Mouse (Mus musculus) heart, adult 18-20 months (tissue): ENCODE measurements around the gene Patl2. TPM values are rescaled to one million over a fixed set of nuclear protein-coding genes. Genes with fewer than 3 reads are reported as not detected.
"Not testable (repeated sequence)": the region's sequence is repeated elsewhere in the genome, so short reads cannot be mapped to it uniquely, and the experiment has no call there.

Experiments
- DNase-seq, 2 experiments: peaks; one replicate each; pipeline ENCODE4 v3.0.0; 2021 to 2022; ENCODE audit warnings: mixed read lengths in 1 of 2
- long read RNA-seq, 2 experiments: library from polyadenylated mRNA; stranded (forward); transcript quantifications; one replicate each; pipeline ENCODE4 v2.0.0; 2021
- total RNA-seq, 2 experiments: library from RNA; stranded (reverse); gene quantifications; 2 replicates each; pipeline ENCODE4 v1.2.3; 2021

Patl2 gene
- total RNA-seq: not detected
- long read RNA-seq, experiment 1: 0 reads
- long read RNA-seq, experiment 2: 0 reads

DNA sequence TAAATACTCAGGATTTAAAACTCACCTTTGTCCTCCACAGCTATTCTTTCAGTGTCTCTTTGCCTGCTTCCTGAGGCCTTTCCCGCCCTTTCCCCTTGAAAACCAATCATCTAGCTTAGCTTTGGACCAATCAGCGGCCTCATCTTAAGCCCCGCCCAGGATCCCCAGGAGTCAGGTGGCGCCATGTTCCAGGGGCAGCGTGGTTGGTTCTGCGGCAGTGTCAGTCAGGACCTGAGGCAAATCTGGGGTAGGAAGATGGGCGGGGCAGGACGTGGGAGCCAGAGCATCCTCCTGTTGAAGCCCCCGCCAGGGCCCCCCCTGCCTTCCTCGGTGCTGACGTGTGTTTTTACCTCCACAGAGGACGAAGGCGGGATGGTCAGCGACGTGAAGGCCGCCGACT is at the start of gene Patl2, which contains the start of gene Terb2:
TSS of gene Patl2 (minus strand) at position 84 of the 400 bp plus-strand sequence.
TSS of gene Terb2 (plus strand) at position 167 of the 400 bp plus-strand sequence.
- no peak for DNase-seq

DNA sequence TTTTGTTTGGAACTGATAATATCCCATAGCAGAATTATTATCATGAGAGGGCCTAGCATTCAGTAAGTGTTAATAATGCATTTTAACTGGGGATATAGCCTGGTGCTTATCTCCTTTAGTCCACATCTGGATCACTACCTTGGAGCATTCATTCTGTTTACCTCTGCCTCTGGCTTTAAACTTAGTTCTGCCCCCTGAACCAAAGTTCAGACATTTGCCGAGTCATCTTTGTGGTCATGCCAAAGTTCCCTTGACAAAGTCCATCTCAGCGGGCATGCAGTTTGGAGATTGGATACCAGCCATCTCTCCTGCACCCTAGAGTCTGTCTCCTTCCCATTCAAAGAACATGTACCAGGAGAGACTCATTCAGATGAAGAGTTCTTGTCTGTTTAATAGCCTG is 49.4 kb upstream of the Patl2 start:
- peak; percentile 20 to 40 for DNase-seq

DNA sequence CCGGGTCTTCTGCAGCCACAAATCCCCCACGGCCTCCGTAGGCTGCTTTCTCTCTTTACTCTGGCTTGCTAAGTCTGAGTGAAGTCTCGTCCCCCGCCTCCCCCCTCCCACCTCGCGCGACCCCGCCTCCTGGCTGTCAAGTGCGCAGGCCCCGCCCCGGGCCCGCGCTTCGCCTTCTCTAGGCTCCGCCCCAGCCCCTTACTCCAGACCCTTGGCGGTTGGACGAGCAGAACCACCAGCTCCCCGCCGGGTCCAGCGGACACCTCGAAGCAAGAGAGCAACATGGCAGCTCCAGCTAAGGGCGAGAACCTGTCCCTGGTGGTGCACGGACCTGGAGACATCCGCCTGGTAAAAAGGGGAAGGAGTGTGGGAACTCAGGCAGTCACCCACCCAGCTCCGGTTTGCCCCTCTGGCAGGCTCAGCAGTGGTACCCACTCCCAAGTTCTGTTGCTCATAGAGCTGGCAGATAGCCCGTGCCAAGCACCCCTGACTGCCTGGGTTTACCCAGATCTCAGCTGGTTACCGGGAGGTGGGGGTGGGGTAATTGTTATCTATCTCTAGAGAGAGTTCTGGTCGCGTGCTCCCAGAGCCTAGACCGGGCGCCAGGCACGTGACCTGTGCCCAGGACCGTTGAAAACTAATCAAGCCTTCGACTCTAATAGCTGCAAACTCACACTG is 48.8 kb upstream of the Patl2 start, which contains the start of gene Sord:
TSS of gene Sord (plus strand) at position 139 of the 678 bp plus-strand sequence.
- DNase-seq: peak; percentile 78 to 86

DNA sequence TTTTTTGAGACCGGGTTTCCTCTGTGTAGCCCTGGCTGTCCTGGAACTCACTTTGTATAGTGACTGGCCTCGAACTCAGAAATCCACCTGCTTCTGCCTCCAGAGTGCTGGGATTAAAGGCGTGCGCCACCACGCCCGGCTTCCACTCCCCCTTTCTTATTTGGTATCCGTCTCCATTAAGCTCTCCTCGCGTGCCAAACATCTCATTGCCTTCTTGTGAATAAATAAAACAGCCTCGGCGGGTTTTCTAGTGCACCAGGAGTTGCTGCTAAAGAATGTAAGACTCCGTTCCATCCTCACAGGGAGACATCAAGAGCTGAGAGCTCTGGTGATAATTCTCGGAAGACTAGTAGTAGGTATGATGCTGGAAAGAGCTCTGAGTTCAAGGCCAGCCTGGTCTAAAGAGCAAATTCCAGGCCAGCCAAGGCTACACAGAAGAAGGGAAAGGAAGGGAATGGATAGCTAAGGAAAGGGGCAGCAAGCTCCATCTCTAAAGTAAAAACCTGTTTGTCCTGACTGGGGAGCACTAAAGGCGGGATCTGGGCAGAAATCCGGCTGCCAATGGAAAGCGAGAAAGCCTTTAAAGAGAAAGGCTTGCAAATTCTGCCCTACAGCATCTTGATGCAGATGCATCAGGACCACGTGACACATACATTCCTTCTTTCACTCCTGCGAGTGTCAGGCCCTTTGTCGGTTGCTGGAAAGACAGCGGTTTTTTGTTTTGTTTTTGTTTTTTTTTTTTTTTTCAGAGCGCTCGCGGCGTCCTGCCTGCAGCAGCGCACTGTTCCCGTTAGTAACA is 48.0 kb upstream of the Patl2 start:
- peak; percentile 29 to 63 for DNase-seq

DNA sequence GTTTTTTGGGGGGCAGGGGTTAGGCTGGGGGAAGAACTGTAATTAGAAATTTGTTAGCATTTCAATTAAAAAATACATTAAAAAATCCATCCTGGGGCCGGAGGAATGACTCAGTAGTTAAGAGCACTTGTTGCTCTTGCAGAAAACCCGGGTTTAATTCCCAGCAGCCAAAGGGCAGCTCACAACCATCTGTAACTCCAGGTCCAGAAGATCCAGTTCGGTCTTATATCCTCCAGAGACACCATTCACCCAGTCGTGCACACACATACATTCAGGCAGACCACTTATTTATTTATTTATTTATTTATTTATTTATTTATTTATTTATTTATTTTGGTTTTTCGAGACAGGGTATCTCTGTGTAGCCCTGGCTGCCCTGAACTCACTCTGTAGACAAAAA is 47.4 kb upstream of the Patl2 start:
- DNase-seq: no peak

DNA sequence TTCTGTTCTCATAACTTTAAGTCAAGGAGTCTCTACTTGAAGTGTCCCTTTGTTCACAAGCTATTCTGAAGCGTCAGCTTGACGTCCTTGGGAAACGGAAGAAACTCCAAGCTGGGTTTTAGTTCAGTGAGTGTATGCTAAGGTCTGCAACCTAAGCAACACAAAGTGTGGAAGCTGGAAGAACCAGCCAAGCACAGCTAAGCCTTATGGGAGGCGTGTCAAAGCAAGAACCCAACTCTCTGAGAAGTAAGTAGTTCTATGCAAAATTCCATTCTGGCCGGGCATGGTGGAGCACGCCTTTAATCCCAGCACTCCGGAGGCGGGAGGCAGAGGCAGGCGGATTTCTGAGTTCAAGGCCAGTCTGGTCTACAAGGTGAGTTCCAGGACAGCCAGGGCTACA is 45.6 kb upstream of the Patl2 start:
- no peak for DNase-seq

DNA sequence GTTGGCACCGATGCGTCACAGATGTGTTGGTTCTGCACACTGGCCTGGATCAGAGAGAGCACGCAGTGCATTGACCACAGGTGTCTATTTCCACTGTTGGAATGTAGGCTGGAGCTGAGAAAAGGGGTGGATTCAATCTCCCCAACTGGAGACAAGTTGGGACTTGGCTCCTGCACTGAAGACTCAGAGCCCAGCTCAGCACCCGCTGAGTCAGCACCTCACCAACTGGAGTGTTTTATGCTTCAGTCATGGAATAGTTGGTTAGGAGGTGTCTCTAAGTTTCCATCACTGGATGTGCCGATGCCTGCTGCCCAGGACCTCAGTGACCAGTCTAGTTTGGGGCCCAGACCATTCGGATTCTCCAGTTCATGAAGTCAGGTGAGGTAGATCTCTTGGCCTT is 44.4 kb upstream of the Patl2 start:
- no peak for DNase-seq

DNA sequence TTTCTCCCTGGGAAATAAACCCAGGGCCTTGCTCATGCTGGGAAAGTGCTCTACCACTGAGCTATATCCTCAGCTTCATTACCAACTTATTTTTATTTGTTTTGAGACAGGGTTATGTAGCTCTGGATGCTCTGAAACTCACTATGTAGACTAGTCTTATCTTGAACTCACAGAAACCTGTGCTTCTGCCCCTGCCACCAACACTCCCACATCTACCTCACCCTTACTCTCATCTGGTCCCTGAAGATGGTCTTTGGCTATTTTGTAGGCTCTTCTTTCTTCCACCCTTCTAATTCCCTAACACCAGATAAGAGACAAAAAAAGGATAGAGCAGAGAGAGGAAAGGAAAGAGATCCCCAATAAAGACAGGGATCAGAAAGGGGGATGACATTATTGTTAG is 37.7 kb upstream of the Patl2 start:
- DNase-seq: no peak

DNA sequence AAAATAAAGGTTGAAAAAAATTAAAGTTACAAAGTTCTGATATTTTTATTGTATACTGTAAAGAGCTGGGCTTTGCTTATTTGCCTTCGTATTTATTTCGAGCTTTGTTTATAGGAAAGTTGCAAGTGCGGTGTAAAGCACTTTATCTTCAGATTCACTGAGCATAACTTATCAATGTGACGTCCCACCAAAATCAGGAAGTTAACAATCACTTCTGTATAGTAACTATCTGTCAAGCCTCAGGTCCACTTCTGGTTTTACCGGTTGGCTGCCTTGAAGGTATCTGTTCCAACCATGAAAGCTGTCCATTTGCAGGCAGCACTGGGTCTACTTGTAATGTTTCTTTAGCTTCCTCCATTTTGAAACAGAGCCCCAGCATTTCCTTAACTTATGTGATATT is 36.3 kb upstream of the Patl2 start:
- no peak for DNase-seq

DNA sequence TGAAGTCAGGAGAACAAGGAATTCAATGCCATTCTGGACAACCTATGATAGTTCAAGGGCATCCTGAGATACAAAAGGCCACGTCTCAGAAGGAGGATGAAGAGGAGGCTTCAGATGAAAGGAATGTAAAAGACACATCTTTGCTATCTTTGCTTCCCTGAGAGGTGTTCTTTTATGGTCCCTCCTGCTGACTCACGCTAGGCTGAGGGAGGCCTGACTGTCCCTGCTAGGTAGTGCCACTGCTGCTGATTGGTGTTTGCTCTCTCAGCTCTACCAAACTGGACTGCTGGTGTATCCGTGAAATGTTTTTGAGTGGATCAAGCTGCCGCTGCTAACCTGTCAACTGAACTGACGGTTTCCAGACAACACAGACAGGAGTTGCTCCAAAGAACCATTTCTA is 35.8 kb upstream of the Patl2 start:
- no peak for DNase-seq

DNA sequence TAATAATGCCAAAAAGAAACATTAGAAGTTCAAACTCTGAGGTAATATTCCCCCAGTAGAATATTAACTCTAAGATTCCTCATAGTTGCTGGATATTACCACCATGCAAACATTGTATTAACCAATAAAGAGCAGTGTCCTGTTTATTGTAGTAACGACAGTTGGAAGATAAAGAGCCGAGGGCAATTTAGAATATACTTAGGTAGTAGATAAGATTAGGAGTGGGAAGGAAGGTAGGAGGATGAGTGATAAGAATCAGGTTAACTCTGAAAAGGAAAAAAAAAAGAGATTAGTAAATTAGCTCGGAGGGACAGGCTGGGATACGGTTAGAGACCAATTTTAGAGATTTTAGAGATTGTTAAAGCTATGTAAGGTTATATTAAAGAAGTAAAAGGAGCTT is 35.4 kb upstream of the Patl2 start:
- DNase-seq: no peak

DNA sequence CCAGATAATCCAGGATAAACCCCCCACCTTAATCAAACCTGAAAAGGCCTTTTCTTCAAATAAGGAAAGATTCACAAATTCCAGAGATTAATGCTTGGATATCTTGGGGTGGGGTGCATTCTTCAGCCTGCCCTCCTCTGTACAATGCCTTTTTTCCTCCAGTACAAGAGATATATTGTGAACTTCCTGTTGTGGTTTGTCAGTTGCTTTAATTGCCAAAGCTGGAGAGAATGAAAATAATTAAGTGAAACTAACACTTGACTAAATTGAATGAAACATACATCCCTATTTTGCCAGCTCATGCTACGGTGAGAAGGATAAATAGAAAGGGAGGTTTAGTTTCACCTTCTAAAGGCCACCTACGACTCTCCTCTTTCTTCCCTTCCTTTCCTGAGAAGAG is 32.2 kb upstream of the Patl2 start:
- no peak for DNase-seq

DNA sequence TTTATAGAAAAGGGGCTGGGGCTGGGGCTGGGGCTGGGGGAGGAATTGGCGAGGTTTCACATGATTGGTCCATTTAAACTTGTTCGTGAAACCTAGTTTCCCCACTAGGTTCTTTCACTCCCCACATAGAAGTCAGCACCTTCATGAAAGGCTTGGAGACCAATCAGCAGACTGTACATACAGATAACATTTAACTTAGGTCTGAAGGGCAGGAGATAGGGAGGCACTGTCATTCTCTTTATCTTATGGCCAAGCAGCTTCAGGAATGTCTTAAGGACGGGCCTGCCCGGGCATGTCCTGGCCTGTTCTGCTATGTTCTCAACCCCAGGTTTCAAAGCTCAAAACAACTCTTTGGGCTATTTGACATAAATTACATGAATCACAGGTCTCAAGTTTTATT is 31.1 kb upstream of the Patl2 start:
- DNase-seq: not testable (repeated sequence)

DNA sequence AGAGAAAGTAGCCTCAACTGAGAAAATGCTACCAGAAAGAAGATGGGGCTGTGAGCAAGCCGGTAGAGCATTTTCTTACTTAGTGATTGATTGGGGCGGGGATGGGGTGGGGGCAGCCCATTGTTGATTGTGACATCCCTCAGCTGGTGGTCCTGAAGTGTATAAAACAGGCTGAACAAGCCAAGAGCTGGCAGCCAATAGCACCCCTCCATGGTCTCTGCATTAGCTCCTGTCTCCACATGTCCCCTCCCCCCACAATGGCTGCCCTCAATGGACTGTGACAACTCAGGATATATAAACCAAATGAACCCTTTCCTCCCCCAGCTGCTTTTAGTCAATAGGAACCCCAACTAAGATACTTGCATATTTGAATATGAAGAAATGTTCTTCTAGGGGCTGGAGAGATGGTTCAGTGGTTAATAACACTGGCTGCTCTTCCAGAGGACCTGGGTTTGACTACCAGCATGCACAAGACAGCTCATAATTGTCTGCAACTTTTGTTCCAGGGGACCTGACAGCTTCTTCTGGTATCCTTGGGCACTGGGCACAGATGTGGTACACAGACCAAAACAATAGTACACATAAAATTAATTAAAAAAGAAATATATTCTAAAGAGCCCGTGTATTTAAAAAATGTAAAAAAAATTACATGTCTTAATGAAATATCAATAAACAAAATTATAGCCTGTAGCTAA is 24.7 kb upstream of the Patl2 start:
- no peak for DNase-seq

DNA sequence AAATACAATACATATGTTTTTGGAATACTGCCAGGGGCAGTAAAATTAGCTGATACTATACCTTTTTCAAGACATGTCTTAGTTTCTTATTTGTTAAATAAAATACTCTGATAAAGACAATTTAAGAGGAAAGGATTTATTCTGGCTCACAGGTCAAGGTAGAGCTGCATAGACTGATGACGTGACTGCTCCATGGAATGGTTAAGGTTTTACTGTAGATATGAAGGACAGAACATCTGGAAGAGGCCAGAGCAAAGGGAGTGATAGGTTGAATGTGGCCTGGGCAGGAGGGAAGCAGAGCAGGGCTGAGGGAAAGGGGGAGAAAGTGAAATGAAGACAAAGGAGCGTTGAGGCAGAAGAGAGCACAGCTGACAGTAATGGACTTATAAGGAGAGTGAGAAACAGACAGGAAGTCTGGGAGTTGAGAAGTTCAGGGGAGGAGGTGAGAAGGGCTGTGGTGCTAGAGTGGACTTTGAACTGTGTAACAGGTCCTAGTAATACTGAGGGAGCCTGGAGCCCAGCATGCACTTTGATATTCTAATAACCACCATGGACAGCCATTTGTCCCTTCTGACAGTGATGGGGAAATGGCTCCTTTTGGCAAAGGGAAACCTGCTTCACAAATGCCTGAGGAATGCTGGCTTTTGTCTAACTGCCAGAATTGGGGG is 20.6 kb upstream of the Patl2 start:
- no peak for DNase-seq

DNA sequence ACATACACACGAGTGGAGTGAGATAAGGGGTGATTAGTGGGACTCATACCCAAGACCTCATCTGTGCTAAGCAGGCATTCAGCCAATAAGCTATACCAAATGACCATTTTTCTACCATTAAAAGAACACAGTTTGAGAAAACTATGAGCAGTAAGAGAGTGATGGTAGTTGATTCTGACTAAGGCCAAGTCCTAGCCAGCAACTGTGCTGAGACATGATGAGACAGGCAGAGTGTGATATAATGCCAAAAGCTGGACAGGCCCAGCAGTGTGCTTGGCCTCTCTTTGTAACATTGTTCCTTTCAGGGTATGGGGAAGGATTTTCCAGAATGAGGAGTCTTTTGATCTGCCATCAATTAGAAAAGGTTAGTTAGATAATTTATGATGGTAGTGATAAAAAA is 15.5 kb upstream of the Patl2 start:
- no peak for DNase-seq

DNA sequence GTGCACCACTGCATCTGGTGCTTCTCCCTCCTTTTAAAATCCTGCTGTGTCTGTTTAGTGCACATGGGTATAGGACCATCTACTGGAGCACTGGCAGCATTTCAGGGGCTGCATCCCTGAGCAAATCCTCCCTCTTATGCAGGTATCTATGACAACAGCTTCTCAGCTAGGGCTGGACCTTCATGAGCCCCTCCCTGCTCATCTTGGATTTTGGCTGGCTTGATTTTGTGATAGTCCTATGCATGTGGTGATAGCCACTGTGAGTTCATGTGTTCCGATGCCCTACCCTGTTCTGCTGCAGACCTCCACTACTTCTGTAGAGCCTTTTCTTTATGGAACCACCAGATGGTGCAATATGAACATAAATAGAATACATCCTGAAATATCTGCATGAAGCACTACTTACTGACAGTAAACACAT is 8.5 kb upstream of the Patl2 start:
- peak; percentile 4 to 50 for DNase-seq

DNA sequence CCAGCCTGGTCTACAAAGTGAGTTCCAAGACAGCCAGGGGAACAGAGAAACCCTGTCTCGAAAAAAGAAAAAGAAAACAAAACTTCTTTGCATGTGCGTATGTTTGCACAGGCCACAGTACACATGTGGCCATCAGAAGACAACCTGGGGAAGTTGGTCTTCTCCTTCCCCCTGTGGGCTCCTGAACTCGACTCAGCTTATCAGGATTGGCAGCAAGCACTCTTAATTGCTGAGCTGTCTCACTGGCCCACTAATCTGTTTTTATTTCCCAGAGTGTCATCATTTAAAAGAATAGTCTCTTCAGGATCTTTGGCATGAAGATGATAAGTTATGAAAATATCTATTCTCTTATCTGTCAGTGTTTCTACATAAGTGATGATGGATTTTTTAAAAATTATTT is 5.9 kb upstream of the Patl2 start:
- DNase-seq: no peak

DNA sequence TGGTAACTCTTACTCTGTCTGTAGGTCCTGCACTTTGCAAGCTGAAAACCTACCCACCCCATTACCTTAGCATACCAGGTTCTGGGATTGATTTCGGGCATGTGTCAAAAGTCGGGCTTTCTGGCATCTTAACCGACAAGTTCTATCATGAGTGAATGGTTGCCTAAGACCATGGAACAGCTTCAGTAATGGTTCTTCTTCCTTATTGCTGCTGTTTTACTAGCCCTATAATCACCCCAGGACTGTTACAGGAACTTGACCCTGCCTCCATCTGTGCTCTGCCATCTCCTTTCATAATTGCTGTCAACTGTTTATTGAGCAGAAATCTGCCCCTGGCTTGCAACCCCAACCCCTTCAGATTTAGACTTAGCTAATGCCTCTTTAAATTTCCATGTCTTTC is 762 bp upstream of the Patl2 start:
- DNase-seq: no peak

DNA sequence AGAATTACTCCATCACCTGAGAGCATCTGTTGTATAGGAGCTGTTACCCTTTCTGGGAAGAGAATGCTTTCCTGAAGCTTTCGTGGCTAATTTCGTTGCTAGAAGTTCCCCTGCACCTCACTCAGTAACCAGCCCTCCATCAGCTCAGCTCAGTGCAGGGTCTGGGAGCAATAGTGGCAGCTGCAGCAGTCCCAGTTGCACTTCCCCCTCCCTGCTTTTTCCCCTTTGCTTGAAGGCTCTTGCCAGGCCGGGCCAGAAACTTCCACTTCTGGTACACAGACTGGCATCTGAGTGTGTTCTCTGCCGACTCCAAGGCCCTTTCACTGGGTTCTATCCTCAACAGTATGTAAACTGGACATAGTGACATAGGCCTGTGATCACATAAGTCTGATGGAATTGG is 903 bp downstream of the Patl2 start:
- no peak for DNase-seq

DNA sequence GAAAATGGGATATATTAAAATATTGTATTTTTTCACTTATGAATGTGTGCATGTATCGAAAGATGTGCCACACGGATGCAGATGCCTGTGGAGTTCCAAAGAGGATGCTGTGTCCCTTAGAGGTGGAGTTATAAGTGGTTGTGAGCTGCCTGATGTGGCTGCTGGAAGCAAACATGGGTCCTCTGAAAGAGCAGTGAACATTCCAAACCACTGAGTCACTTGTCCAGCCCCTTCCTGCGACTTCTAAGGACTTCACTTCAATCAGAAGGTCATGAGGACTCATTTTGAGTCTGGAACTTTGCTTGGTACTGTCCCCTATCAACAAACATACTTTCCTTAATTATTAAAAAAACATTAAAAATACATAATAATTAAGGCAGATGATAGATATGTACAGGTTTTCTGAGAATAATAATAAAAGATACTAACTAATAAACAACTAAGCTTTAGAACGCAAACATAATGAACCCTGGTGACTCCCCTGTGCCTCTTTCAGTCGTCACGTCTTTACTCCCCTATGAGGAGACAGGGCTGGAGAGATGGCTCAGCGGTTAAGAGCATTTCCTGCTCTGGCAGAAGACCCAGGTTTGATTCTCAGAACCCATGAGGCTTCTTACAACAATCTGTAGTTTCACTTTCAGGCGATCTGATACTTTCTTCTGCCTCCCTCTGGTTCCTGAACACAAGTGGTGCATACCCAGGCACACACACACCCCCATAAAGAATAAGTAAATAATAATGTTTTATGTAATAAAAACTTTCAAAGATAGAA is 5.8 kb downstream of the Patl2 start:
- DNase-seq: no peak

DNA sequence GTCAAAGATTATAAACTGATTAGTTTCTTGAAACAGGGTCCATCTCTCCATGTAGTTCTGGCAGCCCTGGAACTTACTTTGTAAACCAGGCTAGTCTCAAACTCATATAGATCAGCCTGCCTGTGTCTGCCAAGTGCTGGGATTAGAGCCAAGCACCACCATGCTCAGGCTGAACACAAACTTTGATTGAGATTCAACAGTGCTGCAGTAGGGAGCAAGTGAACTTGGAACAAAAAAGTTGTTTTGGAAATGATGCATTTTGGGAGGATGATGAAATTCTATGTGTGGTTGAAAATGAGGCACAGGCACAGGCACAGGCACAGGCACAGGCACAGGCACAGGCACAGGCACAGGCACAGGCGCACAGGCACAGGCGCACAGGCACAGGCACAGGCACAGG is 13.8 kb downstream of the Patl2 start:
- no peak for DNase-seq
